Mouse (Mus musculus) intestine, embryonic 14.5 days (tissue): Measurements from ENCODE around the gene Ccdc88c. TPM values are rescaled to one million over a fixed set of nuclear protein-coding genes. Genes with fewer than 3 reads are reported as not detected.

Source experiments
- ATAC-seq: fragments of 200-750 bp; cut with Nextera tagmentation; replicated peaks from 2 replicates; pipeline ENCODE4 v1.8.0; 2017; ENCODE audit warnings: low read depth, moderate number of reproducible peaks, moderate TSS enrichment, moderate library complexity; ENCODE audit not compliant: low FRiP score, low TSS enrichment
- DNase-seq: peaks from one replicate; pipeline ENCODE4 v3.0.0-alpha.2; 2018; ENCODE audit warnings: low spot score
- H3K27ac ChIP-seq: fragments of 300-500 bp; sonication (generic); 2 replicates; pipeline ENCODE4 v1.5.1; 2014; ENCODE audit warnings: low read depth, mild to moderate bottlenecking, control low read depth
- H3K27me3 ChIP-seq: fragments of 300-500 bp; sonication (generic); replicated peaks from 2 replicates; pipeline ENCODE4 v1.6.1; 2014; ENCODE audit warnings: low read length, control low read depth; ENCODE audit not compliant: control insufficient read depth, insufficient read depth
- H3K36me3 ChIP-seq: fragments of 300-500 bp; sonication (generic); 2 replicates; pipeline ENCODE4 v1.6.1; 2014; ENCODE audit warnings: low read length, control low read depth; ENCODE audit not compliant: control insufficient read depth, insufficient read depth
- H3K4me1 ChIP-seq: fragments of 300-500 bp; sonication (generic); replicated peaks from 2 replicates; pipeline ENCODE4 v1.6.1; 2014; ENCODE audit warnings: low read length, control low read depth, mixed read lengths; ENCODE audit not compliant: control insufficient read depth, insufficient read depth
- H3K4me2 ChIP-seq: fragments of 300-500 bp; sonication (generic); 2 replicates; pipeline ENCODE4 v1.6.1; 2014; ENCODE audit warnings: low read length
- H3K4me3 ChIP-seq: fragments of 300-500 bp; sonication (generic); 2 replicates; pipeline ENCODE4 v1.5.1; 2014; ENCODE audit warnings: low read depth, low read length, control low read depth, mixed read lengths
- H3K9ac ChIP-seq: fragments of 300-500 bp; sonication (generic); 2 replicates; pipeline ENCODE4 v1.6.1; 2014; ENCODE audit warnings: mild to moderate bottlenecking, low read length
- H3K9me3 ChIP-seq: fragments of 300-500 bp; sonication (generic); 2 replicates; pipeline ENCODE4 v1.6.1; 2016; ENCODE audit warnings: low read length, control low read depth; ENCODE audit not compliant: control insufficient read depth
- WGBS: fragments of 180-500 bp; shearing (Covaris S2); extraction: QIAGEN DNeasy Blood & Tissue Kit; methylation state at CpG from one replicate; pipeline ENCODE4 v1.1.7; 2014; 5-methylcytosine and 5-hydroxymethylcytosine counted together
- polyA plus RNA-seq: library from polyadenylated mRNA; unstranded; fragments of >200 nt; fragmentation: Nextera tagmentation; extraction: Ambion mirVana; gene quantifications from 2 replicates; pipeline ENCODE4 v1.2.1, GENCODE M21; 2014

Ccdc88c gene
- polyA plus RNA-seq, 1 experiment from 2014 or later = 15.2 TPM

DNA sequence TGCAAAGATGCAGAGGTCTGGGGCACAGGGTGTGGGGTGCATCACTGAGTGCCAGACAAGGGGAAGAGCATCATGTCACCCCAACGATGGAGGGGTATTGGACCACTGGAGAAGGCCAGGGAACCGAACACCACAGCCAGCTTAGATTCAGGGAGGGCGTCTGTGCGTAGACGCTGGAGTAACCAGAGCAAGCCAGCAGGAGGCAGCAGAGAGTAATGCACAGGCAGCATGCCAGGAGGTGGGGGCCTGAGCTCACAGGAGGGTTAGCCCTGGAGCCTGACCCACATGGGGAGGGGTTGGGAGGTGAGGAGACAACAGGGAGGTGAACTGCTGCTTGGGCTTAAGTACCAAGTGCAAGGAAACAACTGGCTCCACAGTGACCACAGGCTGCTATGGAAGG, 70.8 kb downstream of the Ccdc88c start:
- H3K4me3 ChIP-seq = no peak overlapping the region
- no peaks in the 10 kb centered on the region for H3K9me3 ChIP-seq
- DNase-seq = peak; percentile 91
- WGBS = 23% methylated on average over 5 of the region's 5 CpGs
- H3K27me3 ChIP-seq = no peaks in the 10 kb centered on the region
- peak; percentile 52; the same call in 1 of the 2 replicates for ATAC-seq
- H3K36me3 ChIP-seq = no peaks in the 10 kb centered on the region
- H3K4me1 ChIP-seq = no peaks in the 10 kb centered on the region
- H3K4me2 ChIP-seq = no peak overlapping the region
- H3K27ac ChIP-seq = no peak overlapping the region
- H3K9ac ChIP-seq = no peak overlapping the region

DNA sequence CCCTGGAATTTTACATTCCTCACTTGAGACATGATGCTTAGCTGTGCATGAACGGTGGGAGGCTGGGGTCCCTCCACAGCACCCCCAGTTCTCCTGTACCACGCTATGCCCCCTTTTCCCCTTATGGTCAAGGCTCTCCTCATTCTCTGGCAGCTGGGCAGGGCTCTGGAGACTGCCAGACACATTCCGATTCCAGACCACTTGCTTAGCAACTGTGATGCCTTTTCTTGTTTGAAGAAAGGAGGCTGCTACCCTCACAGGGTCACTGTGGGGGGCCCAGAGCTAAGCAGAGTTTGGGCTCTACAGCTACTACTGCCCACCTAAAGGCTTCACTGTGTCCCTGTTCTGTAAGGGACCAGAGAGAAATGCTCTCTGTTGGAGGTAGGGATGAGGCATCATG, 71.6 kb downstream of the Ccdc88c start:
- Histone ChIP-seq H3K4me2 (no peak overlapping the region), H3K4me1 (no peaks in the 10 kb centered on the region; the same call in 1 of the 2 replicates), H3K9me3 (no peaks in the 10 kb centered on the region), H3K4me3 (no peak overlapping the region), H3K27ac (no peak overlapping the region), H3K27me3 (no peaks in the 10 kb centered on the region), H3K9ac (no peak overlapping the region), H3K36me3 (no peaks in the 10 kb centered on the region)
- DNase-seq (no peak), ATAC-seq (no peak)
- WGBS = 59% methylated on average over 3 of the region's 3 CpGs

DNA sequence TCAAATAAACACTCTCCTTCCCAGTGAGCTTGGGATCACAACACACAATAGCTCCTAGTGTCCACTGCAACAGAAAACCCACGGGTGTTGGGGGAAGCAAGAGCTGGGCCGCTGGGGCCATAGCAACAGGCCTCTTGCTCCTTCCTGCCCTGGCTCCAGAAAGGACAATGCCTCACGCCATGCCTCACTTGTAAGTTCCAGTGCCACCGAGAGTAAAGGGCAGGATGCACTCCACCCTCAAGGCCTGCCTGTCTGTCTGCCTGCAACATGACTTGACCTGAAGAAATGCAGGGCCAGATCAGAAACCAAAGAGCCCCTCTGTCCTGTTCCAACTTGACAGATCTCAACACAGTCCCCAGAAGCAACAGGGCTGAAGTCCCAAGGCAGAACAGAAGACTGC, 72.0 kb downstream of the Ccdc88c start:
- no peak overlapping the region for H3K4me2 ChIP-seq
- no peaks in the 10 kb centered on the region; the same call in 1 of the 2 replicates for H3K4me1 ChIP-seq
- no peak overlapping the region for H3K4me3 ChIP-seq
- H3K36me3 ChIP-seq = no peaks in the 10 kb centered on the region
- WGBS = 61% methylated on average over 4 of the region's 4 CpGs
- H3K9ac ChIP-seq = no peak overlapping the region
- no peaks in the 10 kb centered on the region for H3K9me3 ChIP-seq
- no peak for ATAC-seq
- H3K27ac ChIP-seq = no peak overlapping the region
- no peaks in the 10 kb centered on the region for H3K27me3 ChIP-seq
- DNase-seq = no peak

DNA sequence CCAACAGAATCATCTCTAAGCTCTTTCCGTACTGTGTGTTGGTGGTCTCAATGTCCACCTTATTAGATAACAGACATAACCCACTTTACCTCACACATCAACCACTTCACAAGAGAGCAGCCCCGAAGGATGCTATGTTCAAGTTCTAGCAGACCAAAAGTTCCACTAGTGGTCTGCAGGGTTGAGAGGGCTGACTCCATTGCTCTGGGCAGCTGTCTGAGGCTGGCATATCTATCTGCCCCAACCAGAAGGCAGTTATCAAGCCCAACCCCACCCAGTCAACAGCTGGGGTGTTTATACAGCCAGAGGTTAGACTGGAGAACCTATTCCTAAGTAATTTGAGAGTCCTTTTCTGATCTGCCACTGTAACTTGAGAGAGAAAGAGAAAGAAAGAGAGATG, 72.8 kb downstream of the Ccdc88c start:
- no peaks in the 10 kb centered on the region for H3K36me3 ChIP-seq
- no peak overlapping the region for H3K27ac ChIP-seq
- ATAC-seq (no peak), DNase-seq (no peak)
- H3K9ac ChIP-seq = no peak overlapping the region
- WGBS = 88% methylated on average over 2 of the region's 2 CpGs
- no peak overlapping the region for H3K4me2 ChIP-seq
- H3K4me3 ChIP-seq = no peak overlapping the region
- no peaks in the 10 kb centered on the region for H3K27me3 ChIP-seq
- H3K9me3 ChIP-seq = no peaks in the 10 kb centered on the region
- no peaks in the 10 kb centered on the region; the same call in 1 of the 2 replicates for H3K4me1 ChIP-seq

DNA sequence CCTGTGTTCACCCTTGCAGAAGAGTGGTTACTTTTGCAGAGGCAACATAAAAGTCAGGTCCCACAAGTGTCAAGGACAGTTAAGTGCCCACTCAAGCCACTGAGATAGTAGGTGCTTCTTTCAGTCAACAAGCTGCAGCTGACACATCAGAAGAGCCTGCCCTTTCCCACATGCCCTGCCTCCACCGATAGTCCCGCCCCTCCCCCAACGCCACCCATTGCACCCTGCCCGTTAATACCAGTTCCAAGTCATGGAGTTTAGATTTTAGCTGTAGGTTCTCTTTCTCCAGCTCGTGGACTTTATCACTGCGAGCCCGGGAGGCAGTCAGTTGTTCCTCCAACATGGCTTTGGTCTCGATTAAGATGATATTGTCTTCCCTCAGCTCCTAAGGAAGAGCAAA, 74.9 kb downstream of the Ccdc88c start:
- Histone ChIP-seq H3K27me3 (no peaks in the 10 kb centered on the region), H3K27ac (no peak overlapping the region), H3K4me2 (no peak overlapping the region), H3K9ac (no peak overlapping the region), H3K36me3 (peaks cover 4% of the 10 kb centered on the region), H3K9me3 (no peaks in the 10 kb centered on the region), H3K4me3 (no peak overlapping the region), H3K4me1 (no peaks in the 10 kb centered on the region; the same call in 1 of the 2 replicates)
- DNase-seq (no peak), ATAC-seq (no peak)
- 78% methylated on average over 8 of the region's 8 CpGs for WGBS

GRCm38 (mm10) chr12:100952193-100952931, 76.5 kb downstream of the Ccdc88c start:
- Histone ChIP-seq H3K4me1 (no peaks in the 10 kb centered on the region; the same call in 1 of the 2 replicates), H3K36me3 (peaks cover 11% of the 10 kb centered on the region), H3K27me3 (no peaks in the 10 kb centered on the region), H3K4me2 (0 out of 2 replicates have a peak overlapping the region, but pooled peaks have one; percentile 5), H3K4me3 (no peak overlapping the region), H3K27ac (0 out of 2 replicates have a peak overlapping the region, but pooled peaks have one; percentile 49), H3K9me3 (no peaks in the 10 kb centered on the region), H3K9ac (no peak overlapping the region)
- WGBS = 36% methylated on average over 9 of the region's 9 CpGs
- ATAC-seq (peak; percentile 85), DNase-seq (peak; percentile 85)

DNA sequence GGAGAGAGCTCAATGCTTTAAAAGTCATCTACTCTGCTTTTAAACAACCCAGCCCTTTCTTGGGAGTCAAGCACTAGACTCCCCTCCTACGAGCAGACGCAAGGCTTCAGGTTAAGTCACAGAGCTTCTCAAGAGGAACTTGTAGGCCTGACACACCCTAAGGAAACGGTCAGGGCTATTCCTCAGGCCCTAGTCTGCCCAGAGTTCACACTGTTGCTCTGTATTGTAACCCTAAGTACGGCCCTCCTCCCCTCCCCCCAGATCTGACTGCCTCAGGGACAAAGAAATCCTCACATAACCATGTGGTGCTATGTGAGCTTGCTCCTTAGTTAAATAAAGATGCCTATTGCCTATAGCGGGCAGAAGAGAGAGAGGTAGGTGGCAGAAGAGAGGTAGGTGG, 79.7 kb downstream of the Ccdc88c start:
- ATAC-seq = no peak
- DNase-seq = no peak
- Histone ChIP-seq H3K9me3 (no peaks in the 10 kb centered on the region), H3K9ac (no peak overlapping the region), H3K4me3 (no peak overlapping the region), H3K27me3 (no peaks in the 10 kb centered on the region), H3K4me2 (no peak overlapping the region), H3K27ac (no peak overlapping the region), H3K36me3 (peaks cover 33% of the 10 kb centered on the region), H3K4me1 (no peaks in the 10 kb centered on the region; the same call in 1 of the 2 replicates)
- 81% methylated on average over 5 of the region's 5 CpGs for WGBS

DNA sequence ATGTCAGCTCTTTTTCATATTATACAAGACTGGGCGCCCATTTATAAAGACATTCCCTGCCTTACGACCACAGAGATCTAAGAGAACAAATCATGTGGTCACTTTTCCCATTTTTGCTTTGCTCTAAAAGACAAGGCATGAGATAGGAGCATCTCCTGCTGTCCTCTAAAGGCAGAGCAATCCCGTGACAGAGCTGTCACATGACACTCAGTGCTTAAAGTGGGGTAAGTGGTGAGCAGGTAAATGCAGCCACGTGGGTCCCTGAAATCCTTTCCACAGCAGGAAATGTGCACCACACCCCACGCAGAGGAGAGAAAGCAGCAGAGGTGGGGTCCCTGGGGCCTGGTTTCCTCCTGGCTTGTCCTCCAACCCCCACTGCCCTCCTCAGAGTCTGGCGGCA, 80.8 kb downstream of the Ccdc88c start:
- Histone ChIP-seq H3K4me1 (no peaks in the 10 kb centered on the region; the same call in 1 of the 2 replicates), H3K27ac (no peak overlapping the region), H3K4me2 (no peak overlapping the region), H3K4me3 (no peak overlapping the region), H3K9ac (no peak overlapping the region), H3K9me3 (no peaks in the 10 kb centered on the region), H3K27me3 (no peaks in the 10 kb centered on the region), H3K36me3 (peaks cover 33% of the 10 kb centered on the region)
- ATAC-seq (no peak), DNase-seq (no peak)
- 89% methylated on average over 6 of the region's 6 CpGs for WGBS

DNA sequence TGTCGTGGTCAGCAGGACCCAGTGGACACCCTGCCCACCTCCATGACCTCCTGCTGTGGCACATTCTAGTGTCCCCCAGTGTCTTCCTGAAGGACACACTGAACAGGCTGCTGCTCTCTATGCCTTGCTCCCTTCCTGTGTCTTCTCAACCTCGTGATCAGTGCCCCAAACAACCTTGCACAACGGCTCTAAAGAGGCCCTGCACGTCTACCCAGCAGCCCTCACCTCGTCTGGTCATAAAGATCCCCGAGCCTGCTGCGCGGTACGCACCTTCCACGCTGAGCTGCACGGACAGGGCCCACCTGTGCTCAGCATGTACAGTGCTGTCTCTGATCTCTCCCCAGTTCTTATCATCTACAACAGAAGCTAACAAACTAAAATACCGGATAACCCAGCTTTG, 82.9 kb downstream of the Ccdc88c start:
- WGBS = 77% methylated on average over 12 of the region's 12 CpGs
- H3K4me1 ChIP-seq = no peaks in the 10 kb centered on the region
- DNase-seq (no peak), ATAC-seq (no peak)
- no peak overlapping the region for H3K9ac ChIP-seq
- H3K36me3 ChIP-seq = peaks cover 34% of the 10 kb centered on the region
- no peak overlapping the region for H3K4me2 ChIP-seq
- H3K27ac ChIP-seq = no peak overlapping the region
- H3K27me3 ChIP-seq = no peaks in the 10 kb centered on the region
- no peaks in the 10 kb centered on the region for H3K9me3 ChIP-seq
- H3K4me3 ChIP-seq = no peak overlapping the region
